In genomic region chr6:50261922-50262261, GRCm38 (mm10) we compare ENCODE assay signal across 8 mouse cellular contexts. TPM values are rescaled to one million over a fixed set of nuclear protein-coding genes. Genes with fewer than 3 reads are reported as not detected.
DNase-seq lines count a peak whose midpoint lies in the region; ATAC-seq and TF ChIP-seq lines count a peak whose summit lies in the region.

No protein-coding gene starts in this region.

- peak overlapping the region; percentile 39; the same call in 1 of the 2 replicates for H3K27ac ChIP-seq in kidney, embryonic 15.5 days
- 0 out of 2 replicates have a peak overlapping the region, but pooled peaks have one; percentile 20 for H3K27ac ChIP-seq in embryonic facial prominence, embryonic 11.5 days (replicated peaks; ENCODE audit: low read depth, low read length)
- peak overlapping the region; percentile 84 for H3K27ac ChIP-seq in hindbrain, postnatal 0 days
- peak overlapping the region; percentile 83 for H3K27ac ChIP-seq in midbrain, embryonic 15.5 days

- no peaks in the 10 kb centered on the region for H3K36me3 ChIP-seq in kidney, embryonic 15.5 days
- H3K36me3 ChIP-seq in embryonic facial prominence, embryonic 11.5 days (replicated peaks; ENCODE audit: control insufficient read depth, insufficient read depth, low read depth, low read length): no peaks in the 10 kb centered on the region
- no peaks in the 10 kb centered on the region for H3K36me3 ChIP-seq in hindbrain, postnatal 0 days (ENCODE audit: insufficient read depth, low read length)
- no peaks in the 10 kb centered on the region for H3K36me3 ChIP-seq in midbrain, embryonic 15.5 days (replicated peaks)

- H3K4me1 ChIP-seq in kidney, embryonic 15.5 days: peaks cover 20% of the 10 kb centered on the region
- H3K4me1 ChIP-seq in embryonic facial prominence, embryonic 11.5 days (ENCODE audit: control insufficient read depth, insufficient read depth, low read length): peaks cover 7% of the 10 kb centered on the region
- H3K4me1 ChIP-seq in hindbrain, postnatal 0 days (ENCODE audit: insufficient read depth, low read length): peaks cover 14% of the 10 kb centered on the region
- peaks cover 25% of the 10 kb centered on the region for H3K4me1 ChIP-seq in midbrain, embryonic 15.5 days

- H3K27me3 ChIP-seq in kidney, embryonic 15.5 days: no peaks in the 10 kb centered on the region
- H3K27me3 ChIP-seq in embryonic facial prominence, embryonic 11.5 days (ENCODE audit: control insufficient read depth, insufficient read depth, low read length): no peaks in the 10 kb centered on the region
- H3K27me3 ChIP-seq in hindbrain, postnatal 0 days (ENCODE audit: insufficient read depth, low read length): no peaks in the 10 kb centered on the region
- no peaks in the 10 kb centered on the region for H3K27me3 ChIP-seq in midbrain, embryonic 15.5 days (replicated peaks)

- peak; percentile 63; the same call in 1 of the 2 replicates for ATAC-seq in kidney, embryonic 15.5 days (replicated peaks; ENCODE audit: low FRiP score)
- ATAC-seq in embryonic facial prominence, embryonic 11.5 days (replicated peaks; ENCODE audit: insufficient number of reproducible peaks, low FRiP score, low TSS enrichment, low read depth): peak; percentile 76; the same call in 1 of the 2 replicates
- peak; percentile 76; the same call in 1 of the 2 replicates for ATAC-seq in hindbrain, postnatal 0 days
- ATAC-seq in midbrain, embryonic 15.5 days (replicated peaks): no peak

- H3K4me2 ChIP-seq in kidney, embryonic 15.5 days: peak overlapping the region; percentile 83
- H3K4me2 ChIP-seq in embryonic facial prominence, embryonic 11.5 days (ENCODE audit: low read depth, low read length): peak overlapping the region; percentile 77
- peak overlapping the region; percentile 75 for H3K4me2 ChIP-seq in hindbrain, postnatal 0 days (ENCODE audit: low read depth, low read length)
- H3K4me2 ChIP-seq in midbrain, embryonic 15.5 days: peak overlapping the region; percentile 67

- WGBS in kidney, embryonic 15.5 days: 1% methylated on average over 6 of the region's 6 CpGs
- WGBS in embryonic facial prominence, embryonic 11.5 days: 0% methylated on average over 6 of the region's 6 CpGs
- WGBS in hindbrain, postnatal 0 days: 0% methylated on average over 6 of the region's 6 CpGs
- WGBS in midbrain, embryonic 15.5 days: under 1% methylated on average over 6 of the region's 6 CpGs

- H3K9ac ChIP-seq in kidney, embryonic 15.5 days: peak overlapping the region; percentile 46
- peak overlapping the region; percentile 67 for H3K9ac ChIP-seq in embryonic facial prominence, embryonic 11.5 days (replicated peaks; ENCODE audit: low read length)
- peak overlapping the region; percentile 75 for H3K9ac ChIP-seq in hindbrain, postnatal 0 days (replicated peaks; ENCODE audit: low read length)
- H3K9ac ChIP-seq in midbrain, embryonic 15.5 days: peak overlapping the region; percentile 62

- H3K4me3 ChIP-seq in kidney, embryonic 15.5 days (replicated peaks): peak overlapping the region; percentile 55
- H3K4me3 ChIP-seq in embryonic facial prominence, embryonic 11.5 days (ENCODE audit: low read depth, low read length): peak overlapping the region; percentile 44
- peak overlapping the region; percentile 38 for H3K4me3 ChIP-seq in hindbrain, postnatal 0 days (ENCODE audit: low read length)
- H3K4me3 ChIP-seq in midbrain, embryonic 15.5 days: peak overlapping the region; percentile 53

- no peaks in the 10 kb centered on the region for H3K9me3 ChIP-seq in kidney, embryonic 15.5 days (replicated peaks)
- no peaks in the 10 kb centered on the region for H3K9me3 ChIP-seq in embryonic facial prominence, embryonic 11.5 days (replicated peaks; ENCODE audit: control insufficient read depth, low read length)
- no peaks in the 10 kb centered on the region for H3K9me3 ChIP-seq in hindbrain, postnatal 0 days (ENCODE audit: low read length)
- H3K9me3 ChIP-seq in midbrain, embryonic 15.5 days: no peaks in the 10 kb centered on the region

- no peak for DNase-seq in kidney, postnatal 14 days
- no peak for DNase-seq in embryonic facial prominence, embryonic 11.5 days (ENCODE audit: low spot score)
- DNase-seq in hindbrain, postnatal 0 days (ENCODE audit: low spot score): no peak
- no peak for DNase-seq in adrenal gland, adult 8-10 months
- no peak for DNase-seq in retina, postnatal 1 day
- no peak for DNase-seq in left cerebral cortex, adult 18-20 months (ENCODE audit: low spot score in 2 of 2)

- no peak for TF ChIP-seq CTCF in hindbrain, postnatal 0 days (IDR thresholded peaks at IDR 0.05; ENCODE audit: low read depth)

RNA-seq across cellular contexts. Expression of gene Gsdme, which starts 1.8 kb away (rescaled TPM):
- polyA plus RNA-seq in kidney, embryonic 15.5 days (2015; fragmentation: Nextera tagmentation; extraction: Ambion mirVana): 56.2 and 59.0 TPM in 2 replicates
- polyA plus RNA-seq in embryonic facial prominence, embryonic 11.5 days (2014; fragmentation: Nextera tagmentation; extraction: Ambion mirVana): 41.9 and 42.1 TPM in 2 replicates
- 15.4 and 16.9 TPM in 2 replicates for total RNA-seq in hindbrain, postnatal 0 days (2014; rRNA removed)
- 82.0 and 85.9 TPM in 2 replicates for polyA plus RNA-seq in hindbrain, postnatal 0 days (2015; fragmentation: Nextera tagmentation; extraction: Ambion mirVana)
- polyA plus RNA-seq in midbrain, embryonic 15.5 days (2015; fragmentation: Nextera tagmentation; extraction: Ambion mirVana): 78.0 and 85.3 TPM in 2 replicates
- 1 to 10 TPM; 2.0 to 6.3 (median 3.3) TPM for total RNA-seq in adrenal gland, adult 8-10 months (2022)
- total RNA-seq in left cerebral cortex, adult 18-20 months (2021): 10 to 100 TPM; 12.3 to 12.4 TPM

Comparison
In these comparisons a context has a peak if more than half of its experiments do, and no peak if none do; other contexts are left out.
1. H3K27ac ChIP-seq: peak in every context shown above with its lines; median percentile 84 in hindbrain, postnatal 0 days; 83 in midbrain, embryonic 15.5 days; 39 in kidney, embryonic 15.5 days; 20 in embryonic facial prominence, embryonic 11.5 days.